Mouse (Mus musculus) kidney, postnatal 0 days (tissue): ENCODE data around the gene Ngp. TPM values are rescaled to one million over a fixed set of nuclear protein-coding genes. Genes with fewer than 3 reads are reported as not detected.

Source experiments
- ATAC-seq: fragments of 200-750 bp; cut with Nextera tagmentation; replicated peaks from 2 replicates; pipeline ENCODE4 v1.8.0; 2017; ENCODE audit warnings: low read depth, moderate number of reproducible peaks, moderate TSS enrichment, moderate library complexity; ENCODE audit not compliant: low FRiP score
- DNase-seq: peaks from one replicate; pipeline ENCODE4 v3.0.0-alpha.2; 2016; ENCODE audit warnings: low spot score
- H3K27ac ChIP-seq: fragments of 300-500 bp; sonication (generic); 2 replicates; pipeline ENCODE4 v1.5.1; 2014; ENCODE audit warnings: mild to moderate bottlenecking
- H3K27me3 ChIP-seq: fragments of 300-500 bp; sonication (generic); 2 replicates; pipeline ENCODE4 v1.6.1; 2014; ENCODE audit warnings: low read length, mixed read lengths; ENCODE audit not compliant: insufficient read depth
- H3K36me3 ChIP-seq: fragments of 300-500 bp; sonication (generic); 2 replicates; pipeline ENCODE4 v1.6.1; 2014; ENCODE audit warnings: low read length, mixed read lengths; ENCODE audit not compliant: insufficient read depth
- H3K4me1 ChIP-seq: fragments of 300-500 bp; sonication (generic); replicated peaks from 2 replicates; pipeline ENCODE4 v1.6.1; 2014; ENCODE audit warnings: antibody characterized with exemption, low read length, mixed read lengths; ENCODE audit not compliant: insufficient read depth
- H3K4me2 ChIP-seq: fragments of 300-500 bp; sonication (generic); 2 replicates; pipeline ENCODE4 v1.6.1; 2014; ENCODE audit warnings: mild to moderate bottlenecking, low read length, moderate library complexity, mixed read lengths
- H3K4me3 ChIP-seq: fragments of 300-500 bp; sonication (generic); replicated peaks from 2 replicates; pipeline ENCODE4 v1.5.1; 2014; ENCODE audit warnings: low read depth, low read length
- H3K9ac ChIP-seq: fragments of 300-500 bp; sonication (generic); 2 replicates; pipeline ENCODE4 v1.6.1; 2014; ENCODE audit warnings: low read depth, low read length
- H3K9me3 ChIP-seq: fragments of 300-500 bp; sonication (generic); replicated peaks from 2 replicates; pipeline ENCODE4 v1.6.1; 2016; ENCODE audit warnings: low read length, inconsistent platforms, mixed read lengths
- CTCF ChIP-seq: IDR thresholded peaks from 2 replicates; pipeline ENCODE4 v1.5.1; 2016; ENCODE audit warnings: antibody characterized with exemption, low read depth, mild to moderate bottlenecking, moderate library complexity
- WGBS: fragments of 180-500 bp; shearing (Covaris S2); extraction: QIAGEN DNeasy Blood & Tissue Kit; methylation state at CpG from one replicate; pipeline ENCODE4 v1.1.7; 2014; 5-methylcytosine and 5-hydroxymethylcytosine counted together
- polyA plus RNA-seq: library from polyadenylated mRNA; unstranded; fragments of >200 nt; fragmentation: Nextera tagmentation; extraction: Ambion mirVana; gene quantifications from 2 replicates; pipeline ENCODE4 v1.2.1, GENCODE M21; 2015

Gene Ngp
- polyA plus RNA-seq, 1 experiment from 2014 or later: 3.0 TPM

- TF ChIP-seq CTCF: no peak
- WGBS: 93% methylated on average over 6 of the region's 6 CpGs
Measured at GRCm38 (mm10) chr9:110463983-110464591, 44.5 kb downstream of the Ngp start.

GRCm38 (mm10) chr9:110465336-110465735 is 45.8 kb downstream of the Ngp start:
- no peak overlapping the region for H3K27ac ChIP-seq
- 89% methylated on average over 6 of the region's 6 CpGs for WGBS

More at GRCm38 (mm10) chr9:110463983-110464591, 44.5 kb downstream of the Ngp start:
- Histone ChIP-seq H3K27me3 (no peaks in the 10 kb centered on the region), H3K4me3 (no peak overlapping the region), H3K27ac (no peak overlapping the region), H3K4me2 (no peak overlapping the region), H3K9me3 (no peaks in the 10 kb centered on the region), H3K36me3 (no peaks in the 10 kb centered on the region), H3K4me1 (no peaks in the 10 kb centered on the region), H3K9ac (no peak overlapping the region)
- no peak for ATAC-seq
- no peak for DNase-seq

GRCm38 (mm10) chr9:110466179-110466578 is 46.6 kb downstream of the Ngp start:
- DNase-seq (no peak), ATAC-seq (no peak)
- TF ChIP-seq CTCF: peak; percentile 43; the same call in 1 of the 2 replicates

More at GRCm38 (mm10) chr9:110465336-110465735, 45.8 kb downstream of the Ngp start:
- Histone ChIP-seq H3K4me1 (no peaks in the 10 kb centered on the region), H3K4me2 (no peak overlapping the region), H3K9ac (no peak overlapping the region), H3K36me3 (no peaks in the 10 kb centered on the region), H3K4me3 (no peak overlapping the region), H3K9me3 (no peaks in the 10 kb centered on the region), H3K27me3 (no peaks in the 10 kb centered on the region)
- ATAC-seq (no peak), DNase-seq (no peak)
- TF ChIP-seq CTCF: no peak

More at GRCm38 (mm10) chr9:110466179-110466578, 46.6 kb downstream of the Ngp start:
- Histone ChIP-seq H3K4me2 (no peak overlapping the region), H3K9me3 (no peaks in the 10 kb centered on the region), H3K27me3 (no peaks in the 10 kb centered on the region), H3K27ac (no peak overlapping the region), H3K4me3 (no peak overlapping the region), H3K4me1 (no peaks in the 10 kb centered on the region), H3K36me3 (no peaks in the 10 kb centered on the region), H3K9ac (no peak overlapping the region)
- 85% methylated on average over 3 of the region's 3 CpGs for WGBS

Other genes starting within 250 kb of the Ngp start
- gene Cspg5, start 176.0 kb upstream of the Ngp start, polyA plus RNA-seq: 2.3 and 2.8 TPM in 2 replicates
- 15.7 and 17.8 TPM in 2 replicates for gene Elp6, start 114.6 kb upstream of the Ngp start, polyA plus RNA-seq
- gene Scap, start 86.5 kb upstream of the Ngp start, polyA plus RNA-seq: 32.1 and 33.4 TPM in 2 replicates
- gene Ptpn23, start 11.5 kb upstream of the Ngp start, polyA plus RNA-seq: 11.7 and 11.8 TPM in 2 replicates
- gene Klhl18, start 56.9 kb downstream of the Ngp start, polyA plus RNA-seq: 5.6 and 5.8 TPM in 2 replicates
- 1.2 and 1.5 TPM in 2 replicates for gene Kif9, start 57.2 kb downstream of the Ngp start, polyA plus RNA-seq
- 23.7 and 24.5 TPM in 2 replicates for gene Setd2, start 112.8 kb downstream of the Ngp start, polyA plus RNA-seq
- 42.3 and 45.7 TPM in 2 replicates for gene Nradd, start 204.7 kb downstream of the Ngp start, polyA plus RNA-seq
- gene Nbeal2, start 234.4 kb downstream of the Ngp start, polyA plus RNA-seq: 2.9 and 3.9 TPM in 2 replicates
- gene Ccdc12, start 236.8 kb downstream of the Ngp start, polyA plus RNA-seq: 153 and 154 TPM in 2 replicates